Mouse (Mus musculus): ENCODE results near the gene Bace1. TPM values are rescaled to one million over a fixed set of nuclear protein-coding genes. Genes with fewer than 3 reads are reported as not detected.

The Bace1 gene
- polyA plus RNA-seq, 1 experiment from 2014 or later: 56.5 TPM

GRCm38 (mm10) chr9:45803070-45803774, 35.2 kb upstream of the Bace1 start:
- H3K4me3 ChIP-seq (replicated peaks; ENCODE audit: low read depth, low read length): no peak overlapping the region
- no peak overlapping the region for H3K9ac ChIP-seq (replicated peaks; ENCODE audit: low read length)
- H3K9me3 ChIP-seq (ENCODE audit: control insufficient read depth, low read length): no peaks in the 10 kb centered on the region
- peaks cover 47% of the 10 kb centered on the region for H3K36me3 ChIP-seq (ENCODE audit: control insufficient read depth, insufficient read depth, low read length)
- peaks cover 6% of the 10 kb centered on the region for H3K4me1 ChIP-seq (ENCODE audit: control insufficient read depth, insufficient read depth, low read length)
- WGBS: 72% methylated on average over 21 of the region's 21 CpGs
- DNase-seq (no peak), ATAC-seq (ENCODE audit: low FRiP score, low TSS enrichment) (no peak)
- H3K4me2 ChIP-seq (ENCODE audit: low read length): no peak overlapping the region
- no peaks in the 10 kb centered on the region for H3K27me3 ChIP-seq (ENCODE audit: control insufficient read depth, insufficient read depth, low read length)
- H3K27ac ChIP-seq (replicated peaks; ENCODE audit: low read depth, low read length): no peak overlapping the region

GRCm38 (mm10) chr9:45806847-45807246, 31.5 kb upstream of the Bace1 start:
- 91% methylated on average over 11 of the region's 11 CpGs for WGBS
- H3K36me3 ChIP-seq (ENCODE audit: control insufficient read depth, insufficient read depth, low read length): peaks cover 33% of the 10 kb centered on the region
- no peak overlapping the region for H3K4me2 ChIP-seq (ENCODE audit: low read length)

GRCm38 (mm10) chr9:45807337-45807736, 31.0 kb upstream of the Bace1 start:
- Histone ChIP-seq H3K36me3 (ENCODE audit: control insufficient read depth, insufficient read depth, low read length) (peaks cover 33% of the 10 kb centered on the region), H3K27ac (replicated peaks; ENCODE audit: low read depth, low read length) (no peak overlapping the region)
- 90% methylated on average over 11 of the region's 11 CpGs for WGBS

More at GRCm38 (mm10) chr9:45806847-45807246, 31.5 kb upstream of the Bace1 start:
- H3K4me3 ChIP-seq (replicated peaks; ENCODE audit: low read depth, low read length): no peak overlapping the region
- no peaks in the 10 kb centered on the region for H3K27me3 ChIP-seq (ENCODE audit: control insufficient read depth, insufficient read depth, low read length)
- DNase-seq (no peak), ATAC-seq (ENCODE audit: low FRiP score, low TSS enrichment) (no peak)
- H3K9me3 ChIP-seq (ENCODE audit: control insufficient read depth, low read length): no peaks in the 10 kb centered on the region
- H3K9ac ChIP-seq (replicated peaks; ENCODE audit: low read length): no peak overlapping the region
- H3K27ac ChIP-seq (replicated peaks; ENCODE audit: low read depth, low read length): no peak overlapping the region
- H3K4me1 ChIP-seq (ENCODE audit: control insufficient read depth, insufficient read depth, low read length): no peaks in the 10 kb centered on the region

GRCm38 (mm10) chr9:45807761-45808160, 30.6 kb upstream of the Bace1 start:
- no peak overlapping the region for H3K27ac ChIP-seq (replicated peaks; ENCODE audit: low read depth, low read length)
- 89% methylated on average over 8 of the region's 8 CpGs for WGBS
- DNase-seq: no peak
- no peak overlapping the region for H3K4me3 ChIP-seq (replicated peaks; ENCODE audit: low read depth, low read length)
- H3K9me3 ChIP-seq (ENCODE audit: control insufficient read depth, low read length): no peaks in the 10 kb centered on the region
- H3K36me3 ChIP-seq (ENCODE audit: control insufficient read depth, insufficient read depth, low read length): peaks cover 33% of the 10 kb centered on the region
- H3K4me2 ChIP-seq (ENCODE audit: low read length): no peak overlapping the region
- H3K27me3 ChIP-seq (ENCODE audit: control insufficient read depth, insufficient read depth, low read length): no peaks in the 10 kb centered on the region
- no peaks in the 10 kb centered on the region for H3K4me1 ChIP-seq (ENCODE audit: control insufficient read depth, insufficient read depth, low read length)
- no peak overlapping the region for H3K9ac ChIP-seq (replicated peaks; ENCODE audit: low read length)
- ATAC-seq (ENCODE audit: low FRiP score, low TSS enrichment): no peak

More at GRCm38 (mm10) chr9:45807337-45807736, 31.0 kb upstream of the Bace1 start:
- Histone ChIP-seq H3K9ac (replicated peaks; ENCODE audit: low read length) (no peak overlapping the region), H3K4me1 (ENCODE audit: control insufficient read depth, insufficient read depth, low read length) (no peaks in the 10 kb centered on the region), H3K4me3 (replicated peaks; ENCODE audit: low read depth, low read length) (no peak overlapping the region), H3K4me2 (ENCODE audit: low read length) (no peak overlapping the region), H3K9me3 (ENCODE audit: control insufficient read depth, low read length) (no peaks in the 10 kb centered on the region), H3K27me3 (ENCODE audit: control insufficient read depth, insufficient read depth, low read length) (no peaks in the 10 kb centered on the region)
- DNase-seq: no peak
- ATAC-seq (ENCODE audit: low FRiP score, low TSS enrichment): no peak

- no peak for ATAC-seq (ENCODE audit: low FRiP score, low TSS enrichment)
- Histone ChIP-seq H3K27ac (replicated peaks; ENCODE audit: low read depth, low read length) (no peak overlapping the region), H3K4me3 (replicated peaks; ENCODE audit: low read depth, low read length) (no peak overlapping the region), H3K36me3 (ENCODE audit: control insufficient read depth, insufficient read depth, low read length) (peaks cover 15% of the 10 kb centered on the region), H3K4me1 (ENCODE audit: control insufficient read depth, insufficient read depth, low read length) (no peaks in the 10 kb centered on the region), H3K9me3 (ENCODE audit: control insufficient read depth, low read length) (no peaks in the 10 kb centered on the region), H3K4me2 (ENCODE audit: low read length) (no peak overlapping the region), H3K27me3 (ENCODE audit: control insufficient read depth, insufficient read depth, low read length) (no peaks in the 10 kb centered on the region), H3K9ac (replicated peaks; ENCODE audit: low read length) (no peak overlapping the region)
- no peak for DNase-seq
- 82% methylated on average over 5 of the region's 5 CpGs for WGBS
Observed at GRCm38 (mm10) chr9:45811946-45812345, 26.4 kb upstream of the Bace1 start.

- Histone ChIP-seq H3K4me3 (replicated peaks; ENCODE audit: low read depth, low read length) (no peak overlapping the region), H3K9me3 (ENCODE audit: control insufficient read depth, low read length) (no peaks in the 10 kb centered on the region), H3K36me3 (ENCODE audit: control insufficient read depth, insufficient read depth, low read length) (peaks cover 7% of the 10 kb centered on the region; the same call in 1 of the 2 replicates), H3K27ac (replicated peaks; ENCODE audit: low read depth, low read length) (no peak overlapping the region), H3K4me1 (ENCODE audit: control insufficient read depth, insufficient read depth, low read length) (no peaks in the 10 kb centered on the region), H3K9ac (replicated peaks; ENCODE audit: low read length) (no peak overlapping the region), H3K27me3 (ENCODE audit: control insufficient read depth, insufficient read depth, low read length) (no peaks in the 10 kb centered on the region), H3K4me2 (ENCODE audit: low read length) (no peak overlapping the region)
- ATAC-seq (ENCODE audit: low FRiP score, low TSS enrichment) (no peak), DNase-seq (no peak)
- 85% methylated on average over 9 of the region's 9 CpGs for WGBS
Observed at GRCm38 (mm10) chr9:45815113-45815512, 23.3 kb upstream of the Bace1 start.

GRCm38 (mm10) chr9:45815525-45815924, 22.9 kb upstream of the Bace1 start:
- H3K27ac ChIP-seq (replicated peaks; ENCODE audit: low read depth, low read length): no peak overlapping the region
- H3K4me3 ChIP-seq (replicated peaks; ENCODE audit: low read depth, low read length): no peak overlapping the region
- H3K9me3 ChIP-seq (ENCODE audit: control insufficient read depth, low read length): no peaks in the 10 kb centered on the region
- no peak overlapping the region for H3K4me2 ChIP-seq (ENCODE audit: low read length)
- H3K36me3 ChIP-seq (ENCODE audit: control insufficient read depth, insufficient read depth, low read length): peaks cover 9% of the 10 kb centered on the region; the same call in 1 of the 2 replicates
- H3K27me3 ChIP-seq (ENCODE audit: control insufficient read depth, insufficient read depth, low read length): no peaks in the 10 kb centered on the region
- H3K9ac ChIP-seq (replicated peaks; ENCODE audit: low read length): no peak overlapping the region
- no peaks in the 10 kb centered on the region for H3K4me1 ChIP-seq (ENCODE audit: control insufficient read depth, insufficient read depth, low read length)
- DNase-seq: no peak
- ATAC-seq (ENCODE audit: low FRiP score, low TSS enrichment): no peak
- 94% methylated on average over 10 of the region's 10 CpGs for WGBS

GRCm38 (mm10) chr9:45818406-45819011, 19.9 kb upstream of the Bace1 start:
- Histone ChIP-seq H3K4me1 (ENCODE audit: control insufficient read depth, insufficient read depth, low read length) (no peaks in the 10 kb centered on the region), H3K9me3 (ENCODE audit: control insufficient read depth, low read length) (no peaks in the 10 kb centered on the region), H3K36me3 (ENCODE audit: control insufficient read depth, insufficient read depth, low read length) (peaks cover 26% of the 10 kb centered on the region; the same call in 1 of the 2 replicates), H3K4me2 (ENCODE audit: low read length) (no peak overlapping the region), H3K27ac (replicated peaks; ENCODE audit: low read depth, low read length) (no peak overlapping the region), H3K9ac (replicated peaks; ENCODE audit: low read length) (no peak overlapping the region), H3K4me3 (replicated peaks; ENCODE audit: low read depth, low read length) (no peak overlapping the region), H3K27me3 (ENCODE audit: control insufficient read depth, insufficient read depth, low read length) (no peaks in the 10 kb centered on the region)
- ATAC-seq (ENCODE audit: low FRiP score, low TSS enrichment) (no peak), DNase-seq (no peak)
- 92% methylated on average over 9 of the region's 9 CpGs for WGBS

Data from midbrain, embryonic 14.5 days (tissue).